8 mouse cellular contexts compared by ENCODE assay signal in the genomic region with DNA sequence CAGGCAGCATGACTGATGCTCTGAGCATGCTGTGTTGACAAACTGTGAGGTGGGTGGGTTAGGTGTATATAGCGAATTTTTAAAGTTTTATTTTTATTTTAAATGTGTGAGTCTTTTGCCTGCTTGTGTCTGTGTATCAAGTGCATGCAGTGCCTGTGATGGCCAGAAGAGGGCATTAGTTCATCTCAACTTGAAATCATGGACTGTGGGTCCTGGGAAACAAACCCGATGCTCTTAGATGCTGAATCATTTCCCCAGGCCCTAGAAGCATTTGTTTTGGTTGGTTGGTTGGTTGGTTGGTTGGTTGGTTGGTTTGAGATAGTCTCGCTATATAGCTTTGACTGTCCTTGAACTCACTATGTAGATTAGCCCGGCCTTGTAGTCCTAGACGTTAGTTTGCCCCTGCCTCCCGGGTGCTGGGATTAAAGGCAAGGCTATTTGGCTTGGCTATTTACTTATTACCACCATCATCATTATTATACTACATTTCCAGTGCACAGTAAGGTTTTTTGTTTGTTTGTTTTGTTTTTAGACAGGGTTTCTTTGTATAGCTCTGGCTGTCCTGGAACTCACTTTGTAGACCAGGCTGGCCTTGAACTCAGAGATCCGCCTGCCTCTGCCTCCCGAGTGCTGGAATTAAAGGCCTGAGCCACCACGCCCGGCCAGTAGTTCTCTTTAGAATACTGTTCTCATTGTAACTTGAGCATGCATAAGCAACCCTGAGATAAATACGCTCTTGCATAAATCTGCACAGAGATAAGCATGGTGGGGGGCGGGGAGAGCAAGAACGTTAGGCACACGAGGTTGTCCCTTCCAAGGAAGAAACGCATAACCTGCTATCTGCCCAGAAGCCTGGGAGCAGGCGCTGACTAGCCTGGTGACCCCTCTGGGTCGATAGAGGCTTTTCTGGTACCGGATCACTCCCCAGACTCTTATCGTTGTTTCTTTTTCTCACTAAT. TPM values are rescaled to one million over a fixed set of nuclear protein-coding genes. Genes with fewer than 3 reads are reported as not detected.
A peak's percentile ranks its signal among the peaks of the same experiment; 100 is the strongest.
DNase-seq lines count a peak whose midpoint lies in the region.

No protein-coding gene starts in this region.

- peak; percentile 49 for DNase-seq in gastrocnemius, adult 18-20 months (ENCODE audit: low spot score)
- DNase-seq in gastrocnemius, postnatal 25 days, result no peak
- peak; percentile 54 for DNase-seq in urinary bladder, postnatal 14 days (ENCODE audit: low spot score)
- no peak for DNase-seq in urinary bladder, postnatal 25 days (ENCODE audit: low spot score)
- DNase-seq in cerebellum, postnatal 36 days, result peak; percentile 51 to 55
- DNase-seq in kidney, postnatal 10 days, result peak; percentile 80
- peak; percentile 60 for DNase-seq in mesoderm, embryonic 11.5 days (ENCODE audit: low read depth, low spot score)
- no peak for DNase-seq in urinary bladder, adult 18-20 months (ENCODE audit: low spot score in 2 of 2)

RNA-seq across cellular contexts. Expression of a gene that starts 21.0 kb away (rescaled TPM):
- total RNA-seq in gastrocnemius, adult 18-20 months (2021), result under 1 TPM in 1 of 2 experiments, not detected in 1; 0.25 TPM
- total RNA-seq in gastrocnemius, postnatal 25 days (2021), result not detected

RNA-seq across cellular contexts. Expression of a gene that starts 33.2 kb away (rescaled TPM):
- total RNA-seq in gastrocnemius, adult 18-20 months (2021), result 1,000 to 10,000 TPM in 1 of 2 experiments, 100 to 1,000 TPM in 1; 945 to 1,002 TPM
- total RNA-seq in gastrocnemius, postnatal 25 days (2021), result 1,000 to 10,000 TPM; 1,156 to 1,193 TPM

RNA-seq across cellular contexts. Expression of a gene that starts 35.1 kb away (rescaled TPM):
- 10 to 100 TPM; 38.5 to 43.6 TPM for total RNA-seq in gastrocnemius, adult 18-20 months (2021)
- total RNA-seq in gastrocnemius, postnatal 25 days (2021), result 10 to 100 TPM; 44.3 to 46.1 TPM

RNA-seq across cellular contexts. Expression of a gene that starts 39.4 kb away (rescaled TPM):
- total RNA-seq in gastrocnemius, adult 18-20 months (2021), result 10 to 100 TPM; 40.4 to 47.5 TPM
- 10 to 100 TPM; 39.6 to 48.4 TPM for total RNA-seq in gastrocnemius, postnatal 25 days (2021)

Comparison
In these comparisons a context has a peak if more than half of its experiments do, and no peak if none do; other contexts are left out.
1. DNase-seq: peak in gastrocnemius, adult 18-20 months (single experiment), urinary bladder, postnatal 14 days (single experiment), cerebellum, postnatal 36 days (2 of 2), kidney, postnatal 10 days (single experiment) and mesoderm, embryonic 11.5 days (single experiment); none in gastrocnemius, postnatal 25 days (single experiment), urinary bladder, postnatal 25 days (single experiment) and urinary bladder, adult 18-20 months (0 of 2).